Mouse (Mus musculus): ENCODE data around the gene Camk1d.

GRCm38 (mm10) chr2:5321660-5322295 lies 392.5 kb downstream of the Camk1d start:
- TF ChIP-seq POLR2A (IDR thresholded peaks at IDR 0.05; ENCODE audit: extremely low read depth, insufficient read depth, low read length) (no peak), CTCF (IDR thresholded peaks at IDR 0.05; ENCODE audit: low read depth, low read length) (no peak)
